In genomic region chr1:119503808-119504207, GRCm38 (mm10) we compare ENCODE assay signal across 9 mouse cellular contexts. TPM values are rescaled to one million over a fixed set of nuclear protein-coding genes. Genes with fewer than 3 reads are reported as not detected.
DNase-seq lines count a peak whose midpoint lies in the region; ATAC-seq and TF ChIP-seq lines count a peak whose summit lies in the region.
"Had no signal": no experiment of that assay in that cellular context is flagged by ENCODE, and none has a peak within 500 bp of the region (broad histone marks: within the 10 kb centered on the region; RNA-seq: fewer than 3 reads in every experiment).

No protein-coding gene starts in this region.

- 10% methylated on average over 5 of the region's 5 CpGs for whole genome bisulfite sequencing in lung, embryonic 15.5 days
- 16% methylated on average over 5 of the region's 5 CpGs for whole genome bisulfite sequencing in limb, embryonic 12.5 days
- WGBS in small intestine, adult 2 months = 3% methylated on average over 5 of the region's 5 CpGs

- H3K27me3 ChIP-seq in lung, embryonic 15.5 days = no peaks in the 10 kb centered on the region
- no peaks in the 10 kb centered on the region for H3K27me3 ChIP-seq in limb, embryonic 12.5 days
- H3K27me3 ChIP-seq in small intestine, adult 2 months (ENCODE audit: control insufficient read depth, insufficient read depth, low read length) = no peaks in the 10 kb centered on the region

- peak overlapping the region; percentile 58 for H3K4me2 ChIP-seq in lung, embryonic 15.5 days
- peak overlapping the region; percentile 76 for H3K4me2 ChIP-seq in limb, embryonic 12.5 days

- no peaks in the 10 kb centered on the region for H3K9me3 ChIP-seq in lung, embryonic 15.5 days
- H3K9me3 ChIP-seq in limb, embryonic 12.5 days = no peaks in the 10 kb centered on the region

- no peak for DNase-seq in lung, postnatal 25 days (ENCODE audit: low spot score)
- DNase-seq in right cerebral cortex, adult 2 months (ENCODE audit: low spot score in 2 of 2) = no peak
- DNase-seq in cerebellum, adult 9-10 months = no peak
- DNase-seq: thymus, postnatal 36 days had no signal

- peaks cover 15% of the 10 kb centered on the region; the same call in 1 of the 2 replicates for H3K36me3 ChIP-seq in lung, embryonic 15.5 days
- H3K36me3 ChIP-seq in limb, embryonic 12.5 days = peaks cover 4% of the 10 kb centered on the region
- H3K36me3 ChIP-seq in small intestine, adult 2 months (ENCODE audit: control insufficient read depth, insufficient read depth, low read length) = 0 out of 2 replicates have a peak, but pooled peaks cover 3% of the 10 kb centered on the region

- TF ChIP-seq CTCF in embryonic fibroblast, embryonic 13.5 days (IDR thresholded peaks at IDR 0.05; ENCODE audit: borderline replicate concordance, insufficient read depth, low read length) = no peak
- TF ChIP-seq CTCF in small intestine, adult 2 months (IDR thresholded peaks at IDR 0.05; ENCODE audit: extremely low read depth, insufficient read length, insufficient replicate concordance, low read depth, low read length) = no peak

- H3K4me3 ChIP-seq in lung, embryonic 15.5 days = peak overlapping the region; percentile 73
- H3K4me3 ChIP-seq in embryonic fibroblast, embryonic 13.5 days (ENCODE audit: insufficient read depth, low read length) = peak overlapping the region; percentile 81
- H3K4me3 ChIP-seq in limb, embryonic 12.5 days (replicated peaks) = peak overlapping the region; percentile 73
- peak overlapping the region; percentile 92 for H3K4me3 ChIP-seq in small intestine, adult 2 months (ENCODE audit: low read depth, low read length)

- H3K4me1 ChIP-seq in lung, embryonic 15.5 days = peaks cover 53% of the 10 kb centered on the region
- H3K4me1 ChIP-seq in embryonic fibroblast, embryonic 13.5 days (ENCODE audit: control insufficient read depth, insufficient read depth, low read length) = 0 out of 2 replicates have a peak, but pooled peaks cover 3% of the 10 kb centered on the region
- peaks cover 31% of the 10 kb centered on the region for H3K4me1 ChIP-seq in limb, embryonic 12.5 days (replicated peaks)
- H3K4me1 ChIP-seq in small intestine, adult 2 months (ENCODE audit: control insufficient read depth, insufficient read depth, insufficient read length, low read length) = peaks cover 10% of the 10 kb centered on the region; the same call in 1 of the 2 replicates

- H3K9ac ChIP-seq in lung, embryonic 15.5 days = peak overlapping the region; percentile 76
- H3K9ac ChIP-seq in limb, embryonic 12.5 days (replicated peaks) = peak overlapping the region; percentile 68

- no peak for TF ChIP-seq POLR2A in embryonic fibroblast, embryonic 13.5 days (IDR thresholded peaks at IDR 0.05; ENCODE audit: low read depth, low read length)
- no peak for TF ChIP-seq POLR2A in small intestine, adult 2 months (IDR thresholded peaks at IDR 0.05; ENCODE audit: low read depth, low read length)

- peak overlapping the region; percentile 85 for H3K27ac ChIP-seq in lung, embryonic 15.5 days
- H3K27ac ChIP-seq in embryonic fibroblast, embryonic 13.5 days (ENCODE audit: insufficient read depth, low read length) = peak overlapping the region; percentile 74
- H3K27ac ChIP-seq in limb, embryonic 12.5 days = peak overlapping the region; percentile 67; the same call in 1 of the 2 replicates
- H3K27ac ChIP-seq in small intestine, adult 2 months (ENCODE audit: insufficient read depth, low read depth, low read length) = peak overlapping the region; percentile 94

- no peak for ATAC-seq in lung, embryonic 15.5 days (ENCODE audit: borderline replicate concordance, extremely low read depth, low FRiP score, low TSS enrichment)
- ATAC-seq in limb, embryonic 12.5 days (ENCODE audit: insufficient number of reproducible peaks, insufficient read depth, low FRiP score, low TSS enrichment, low read depth) = no peak
- no peak for ATAC-seq in megakaryocyte progenitor cell, adult 5-6 weeks (replicated peaks; ENCODE audit: poor library complexity)

RNA-seq across cellular contexts. Expression of gene Ralb, which starts 0.8 kb away (rescaled TPM):
- polyA plus RNA-seq in lung, embryonic 15.5 days (2015; fragmentation: Nextera tagmentation; extraction: Ambion mirVana) = 254 and 264 TPM in 2 replicates
- polyA plus RNA-seq in embryonic fibroblast, embryonic 13.5 days (2011; ENCODE audit: insufficient read length, low read depth, missing spikeins) = 66.1 and 70.7 TPM in 2 replicates
- polyA plus RNA-seq in limb, embryonic 12.5 days (2016; fragmentation: Nextera tagmentation; extraction: Ambion mirVana) = 112 TPM in 2 replicates
- polyA plus RNA-seq in small intestine, adult 2 months (2012; rRNA removed) = 20.3 and 42.4 TPM in 2 replicates
- total RNA-seq in megakaryocyte progenitor cell, adult 5-6 weeks (2015) = 10.4 and 12.1 TPM in 2 replicates
- 23.6 and 24.3 TPM in 2 replicates for total RNA-seq in megakaryocyte progenitor cell, adult 5-6 weeks (2017)

RNA-seq across cellular contexts. Expression of gene Tmem185b, which starts 22.2 kb away (rescaled TPM):
- 30.5 and 32.6 TPM in 2 replicates for polyA plus RNA-seq in lung, embryonic 15.5 days (2015; fragmentation: Nextera tagmentation; extraction: Ambion mirVana)
- 18.4 and 22.1 TPM in 2 replicates for polyA plus RNA-seq in embryonic fibroblast, embryonic 13.5 days (2011; ENCODE audit: insufficient read length, low read depth, missing spikeins)
- polyA plus RNA-seq in limb, embryonic 12.5 days (2016; fragmentation: Nextera tagmentation; extraction: Ambion mirVana) = 23.2 and 24.7 TPM in 2 replicates
- 18.6 and 22.2 TPM in 2 replicates for polyA plus RNA-seq in small intestine, adult 2 months (2012; rRNA removed)
- 16.6 and 19.5 TPM in 2 replicates for total RNA-seq in megakaryocyte progenitor cell, adult 5-6 weeks (2015)
- total RNA-seq in megakaryocyte progenitor cell, adult 5-6 weeks (2017) = 10.2 and 11.2 TPM in 2 replicates
